Mouse (Mus musculus): ENCODE results near the gene Fam184b.
"Not testable (repeated sequence)": the region's sequence is repeated elsewhere in the genome, so short reads cannot be mapped to it uniquely, and the experiment has no call there.

Fam184b gene

GRCm38 (mm10) chr5:45638806-45639714, at the start of gene Fam184b:
Gene Fam184b, minus strand, starts transcription at chr5:45639614.
- peak; percentile 86 for DNase-seq

GRCm38 (mm10) chr5:45689152-45689551, 49.7 kb upstream of the Fam184b start:
- DNase-seq = no peak

- DNase-seq = no peak
Measured at GRCm38 (mm10) chr5:45686223-45686622, 46.8 kb upstream of the Fam184b start.

- no peak for DNase-seq
Measured at GRCm38 (mm10) chr5:45685243-45685642, 45.8 kb upstream of the Fam184b start.

- DNase-seq = no peak
Measured at GRCm38 (mm10) chr5:45683388-45683787, 44.0 kb upstream of the Fam184b start.

GRCm38 (mm10) chr5:45679955-45680354, 40.5 kb upstream of the Fam184b start:
- no peak for DNase-seq

GRCm38 (mm10) chr5:45677639-45678038, 38.2 kb upstream of the Fam184b start:
- no peak for DNase-seq

GRCm38 (mm10) chr5:45675032-45675431, 35.6 kb upstream of the Fam184b start:
- DNase-seq = no peak

- no peak for DNase-seq
Measured at GRCm38 (mm10) chr5:45670894-45671494, 31.6 kb upstream of the Fam184b start.

GRCm38 (mm10) chr5:45670280-45670670, 30.9 kb upstream of the Fam184b start:
- DNase-seq = no peak

GRCm38 (mm10) chr5:45669598-45670279, 30.3 kb upstream of the Fam184b start, which contains the start of gene Ncapg:
Gene Ncapg, plus strand, starts transcription at chr5:45669919.
- peak; percentile 98 for DNase-seq

- no peak for DNase-seq
Measured at GRCm38 (mm10) chr5:45669234-45669597, 29.8 kb upstream of the Fam184b start.

GRCm38 (mm10) chr5:45668831-45669230, 29.4 kb upstream of the Fam184b start:
- DNase-seq = no peak

- DNase-seq = no peak
Measured at GRCm38 (mm10) chr5:45668324-45668723, 28.9 kb upstream of the Fam184b start.

GRCm38 (mm10) chr5:45658406-45658805, 19.0 kb upstream of the Fam184b start:
- DNase-seq = not testable (repeated sequence)

- DNase-seq = no peak
Measured at GRCm38 (mm10) chr5:45651026-45651703, 11.8 kb upstream of the Fam184b start.

- no peak for DNase-seq
Measured at GRCm38 (mm10) chr5:45639715-45640092, 290 bp upstream of the Fam184b start.

GRCm38 (mm10) chr5:45638378-45638777, 1.0 kb downstream of the Fam184b start:
- no peak for DNase-seq

GRCm38 (mm10) chr5:45629470-45629869, 9.9 kb downstream of the Fam184b start:
- DNase-seq = no peak

- DNase-seq = no peak
Measured at GRCm38 (mm10) chr5:45627771-45628170, 11.6 kb downstream of the Fam184b start.

GRCm38 (mm10) chr5:45621511-45621910, 17.9 kb downstream of the Fam184b start:
- no peak for DNase-seq

- DNase-seq = no peak
Measured at GRCm38 (mm10) chr5:45599056-45599455, 40.4 kb downstream of the Fam184b start.
